Mouse (Mus musculus) heart, postnatal 0 days (tissue): ENCODE data around the gene Narfl. TPM values are rescaled to one million over a fixed set of nuclear protein-coding genes. Genes with fewer than 3 reads are reported as not detected.

Source experiments
- ATAC-seq: fragments of 200-750 bp; cut with Nextera tagmentation; 2 replicates; pipeline ENCODE4 v1.8.0; 2017; ENCODE audit warnings: low read depth, moderate number of reproducible peaks, moderate library complexity; ENCODE audit not compliant: insufficient read depth
- DNase-seq: peaks from one replicate; pipeline ENCODE4 v3.0.0-alpha.2; 2016; ENCODE audit warnings: low spot score
- H3K27ac ChIP-seq: fragments of 300-500 bp; sonication (generic); 2 replicates; pipeline ENCODE4 v1.5.1; 2014; ENCODE audit warnings: low read depth, mild to moderate bottlenecking
- H3K27me3 ChIP-seq: fragments of 300-500 bp; sonication (generic); 2 replicates; pipeline ENCODE4 v1.6.1; 2014; ENCODE audit warnings: low read length, mixed read lengths; ENCODE audit not compliant: control insufficient read depth, insufficient read depth
- H3K36me3 ChIP-seq: fragments of 300-500 bp; sonication (generic); replicated peaks from 2 replicates; pipeline ENCODE4 v1.6.1; 2014; ENCODE audit warnings: low read length, mixed read lengths; ENCODE audit not compliant: control insufficient read depth, insufficient read depth
- H3K4me1 ChIP-seq: fragments of 300-500 bp; sonication (generic); 2 replicates; pipeline ENCODE4 v1.6.1; 2014; ENCODE audit warnings: antibody characterized with exemption; ENCODE audit not compliant: control insufficient read depth, insufficient read depth
- H3K4me2 ChIP-seq: fragments of 300-500 bp; sonication (generic); 2 replicates; pipeline ENCODE4 v1.6.1; 2014; ENCODE audit warnings: low read depth, mild to moderate bottlenecking, low read length, moderate library complexity
- H3K4me3 ChIP-seq: fragments of 300-500 bp; sonication (generic); 2 replicates; pipeline ENCODE4 v1.5.1; 2014; ENCODE audit warnings: low read depth, low read length
- H3K9ac ChIP-seq: fragments of 300-500 bp; sonication (generic); replicated peaks from 2 replicates; pipeline ENCODE4 v1.6.1; 2014; ENCODE audit warnings: low read depth, low read length, mixed read lengths
- H3K9me3 ChIP-seq: fragments of 300-500 bp; sonication (generic); replicated peaks from 2 replicates; pipeline ENCODE4 v1.6.1; 2016; ENCODE audit warnings: low read length; ENCODE audit not compliant: control insufficient read depth
- CTCF ChIP-seq: IDR thresholded peaks from 2 replicates; pipeline ENCODE4 v1.5.1; 2016; ENCODE audit warnings: antibody characterized with exemption, control low read depth, low read depth
- EP300 ChIP-seq: IDR thresholded peaks from 2 replicates; pipeline ENCODE4 v1.6.1; 2016; ENCODE audit warnings: antibody characterized with exemption, low read depth
- WGBS: fragments of 180-500 bp; shearing (Covaris S2); extraction: QIAGEN DNeasy Blood & Tissue Kit; methylation state at CpG from one replicate; pipeline ENCODE4 v1.1.7; 2014; 5-methylcytosine and 5-hydroxymethylcytosine counted together
- polyA plus RNA-seq: library from polyadenylated mRNA; unstranded; fragments of >200 nt; fragmentation: Nextera tagmentation; extraction: Ambion mirVana; gene quantifications from 2 replicates; pipeline ENCODE4 v1.2.1, GENCODE M21; 2015
- total RNA-seq: library from RNA; depleted of rRNA; stranded (reverse); fragments of >200 nt; gene quantifications from 2 replicates; pipeline ENCODE4 v1.2.3, GENCODE M21; 2014; ENCODE audit warnings: low replicate concordance

Narfl gene
- total and polyA plus RNA-seq, 2 experiments from 2014 or later, result 45.1 to 86.7 TPM

DNA sequence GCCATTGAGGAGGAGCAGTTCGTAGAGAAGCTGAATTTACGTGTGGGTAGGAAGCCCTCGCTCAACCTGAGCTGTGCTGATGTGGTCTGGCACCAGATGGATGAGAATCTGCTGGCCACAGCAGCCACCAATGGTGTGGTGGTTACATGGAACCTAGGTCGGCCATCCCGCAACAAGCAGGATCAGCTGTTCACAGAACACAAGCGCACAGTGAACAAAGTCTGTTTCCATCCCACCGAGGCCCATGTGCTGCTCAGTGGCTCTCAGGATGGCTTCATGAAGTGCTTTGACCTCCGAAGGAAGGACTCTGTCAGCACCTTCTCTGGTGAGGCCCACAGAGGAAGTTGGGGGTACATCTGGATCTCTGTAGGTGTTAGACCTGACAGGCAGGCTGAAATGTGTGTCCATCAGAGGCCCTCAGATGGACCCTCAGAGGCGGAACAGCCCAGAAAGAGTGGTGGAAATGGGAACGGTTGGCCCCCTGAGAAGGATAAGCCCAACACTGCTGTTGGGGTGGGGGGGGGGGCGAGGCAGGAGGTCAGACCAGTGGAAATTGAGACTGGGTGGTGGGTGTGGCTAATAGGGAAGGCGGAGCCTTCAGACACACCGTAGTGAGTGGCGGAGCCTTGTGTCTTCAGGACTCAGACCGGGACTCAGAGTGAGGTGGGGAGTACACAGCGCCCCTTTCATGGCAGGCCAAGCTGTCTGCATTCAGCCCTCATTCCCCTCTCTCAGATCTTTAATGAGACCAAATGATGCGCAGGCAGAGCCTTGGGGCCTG lies 51.0 kb downstream of the Narfl start:
- DNase-seq (no peak), ATAC-seq (no peak)
- Histone ChIP-seq H3K9ac (no peak overlapping the region), H3K36me3 (peaks cover 17% of the 10 kb centered on the region), H3K27ac (no peak overlapping the region), H3K4me3 (peak overlapping the region; percentile 69; the same call in 1 of the 2 replicates), H3K4me1 (peaks cover 20% of the 10 kb centered on the region), H3K9me3 (no peaks in the 10 kb centered on the region), H3K4me2 (peak overlapping the region; percentile 77), H3K27me3 (peaks cover 16% of the 10 kb centered on the region)
- 67% methylated on average over 17 of the region's 17 CpGs for WGBS
- no peak for TF ChIP-seq CTCF
- TF ChIP-seq EP300, result no peak

GRCm38 (mm10) chr17:25825311-25825710 lies 51.7 kb downstream of the Narfl start:
- peaks cover 20% of the 10 kb centered on the region for H3K36me3 ChIP-seq
- WGBS, result 88% methylated on average over 6 of the region's 6 CpGs
- no peak overlapping the region for H3K27ac ChIP-seq
- peaks cover 8% of the 10 kb centered on the region for H3K27me3 ChIP-seq
- H3K4me2 ChIP-seq, result no peak overlapping the region
- no peak for DNase-seq
- no peak for ATAC-seq
- no peak for TF ChIP-seq EP300
- TF ChIP-seq CTCF, result no peak
- peaks cover 23% of the 10 kb centered on the region for H3K4me1 ChIP-seq
- H3K4me3 ChIP-seq, result no peak overlapping the region
- no peaks in the 10 kb centered on the region for H3K9me3 ChIP-seq
- no peak overlapping the region for H3K9ac ChIP-seq

DNA sequence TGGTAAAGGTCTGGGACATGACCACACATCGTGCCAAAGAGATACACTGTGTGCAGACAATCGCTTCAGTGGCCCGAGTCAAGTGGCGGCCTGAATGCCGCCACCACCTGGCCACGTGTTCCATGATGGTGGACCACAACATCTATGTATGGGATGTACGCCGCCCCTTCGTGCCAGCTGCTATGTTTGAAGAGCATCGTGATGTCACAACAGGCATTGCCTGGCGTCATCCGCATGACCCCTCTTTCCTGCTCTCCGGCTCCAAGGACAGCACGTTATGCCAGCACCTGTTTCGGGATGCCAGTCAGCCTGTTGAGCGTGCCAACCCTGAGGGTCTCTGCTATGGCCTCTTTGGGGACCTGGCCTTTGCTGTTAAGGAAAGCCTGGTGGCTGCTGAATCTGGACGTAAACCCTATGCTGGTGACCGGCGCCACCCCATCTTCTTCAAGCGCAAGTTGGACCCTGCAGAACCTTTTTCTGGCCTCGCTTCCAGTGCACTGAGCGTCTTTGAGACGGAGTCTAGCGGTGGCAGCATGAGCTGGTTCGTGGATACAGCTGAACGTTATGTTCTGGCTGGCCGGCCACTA lies 52.5 kb downstream of the Narfl start:
- H3K9me3 ChIP-seq, result no peaks in the 10 kb centered on the region
- no peak overlapping the region for H3K9ac ChIP-seq
- H3K27me3 ChIP-seq, result peaks cover 3% of the 10 kb centered on the region; the same call in 1 of the 2 replicates
- TF ChIP-seq EP300 (no peak), CTCF (no peak)
- H3K27ac ChIP-seq, result no peak overlapping the region
- peaks cover 27% of the 10 kb centered on the region for H3K36me3 ChIP-seq
- 92% methylated on average over 27 of the region's 27 CpGs for WGBS
- H3K4me1 ChIP-seq, result peaks cover 26% of the 10 kb centered on the region
- no peak overlapping the region for H3K4me2 ChIP-seq
- ATAC-seq (no peak), DNase-seq (no peak)
- H3K4me3 ChIP-seq, result no peak overlapping the region

GRCm38 (mm10) chr17:25827011-25827410 lies 53.4 kb downstream of the Narfl start:
- H3K4me3 ChIP-seq, result no peak overlapping the region
- ATAC-seq, result no peak
- H3K27me3 ChIP-seq, result no peaks in the 10 kb centered on the region; the same call in 1 of the 2 replicates
- 85% methylated on average over 13 of the region's 13 CpGs for WGBS
- H3K27ac ChIP-seq, result no peak overlapping the region
- H3K9ac ChIP-seq, result no peak overlapping the region
- H3K36me3 ChIP-seq, result peaks cover 33% of the 10 kb centered on the region
- no peak for TF ChIP-seq EP300
- no peak for TF ChIP-seq CTCF
- no peak overlapping the region for H3K4me2 ChIP-seq
- no peak for DNase-seq
- H3K4me1 ChIP-seq, result peaks cover 35% of the 10 kb centered on the region
- no peaks in the 10 kb centered on the region for H3K9me3 ChIP-seq

- no peaks in the 10 kb centered on the region for H3K9me3 ChIP-seq
- no peak overlapping the region for H3K4me3 ChIP-seq
- ATAC-seq, result no peak
- H3K9ac ChIP-seq, result no peak overlapping the region
- DNase-seq, result no peak
- TF ChIP-seq CTCF, result no peak
- no peak for TF ChIP-seq EP300
- peaks cover 37% of the 10 kb centered on the region for H3K4me1 ChIP-seq
- H3K27me3 ChIP-seq, result no peaks in the 10 kb centered on the region; the same call in 1 of the 2 replicates
- peaks cover 33% of the 10 kb centered on the region for H3K36me3 ChIP-seq
- H3K4me2 ChIP-seq, result no peak overlapping the region
- no peak overlapping the region for H3K27ac ChIP-seq
- 90% methylated on average over 22 of the region's 22 CpGs for WGBS
Measured at GRCm38 (mm10) chr17:25827546-25828222, 54.1 kb downstream of the Narfl start.
